Mouse (Mus musculus) heart, adult 2 months (tissue): ENCODE results near the gene Nipsnap2. TPM values are rescaled to one million over a fixed set of nuclear protein-coding genes. Genes with fewer than 3 reads are reported as not detected.
A peak's percentile ranks its signal among the peaks of the same experiment; 100 is the strongest.
"Not testable (repeated sequence)": the region's sequence is repeated elsewhere in the genome, so short reads cannot be mapped to it uniquely, and the experiment has no call there.

Experiments used
- DNase-seq, 2 experiments: peaks; one replicate each; pipeline ENCODE4 v3.0.0; 2021
- H3K27ac ChIP-seq: fragments of 200-600 bp; 2 replicates; pipeline ENCODE4 v1.8.1; 2022
- H3K27me3 ChIP-seq: fragments of 200-500 bp; 2 replicates; pipeline ENCODE4 v1.6.1; 2012; ENCODE audit warnings: mild to moderate bottlenecking, low read length, inconsistent platforms, mixed read lengths; ENCODE audit not compliant: control insufficient read depth, insufficient read depth
- H3K36me3 ChIP-seq: fragments of 200-500 bp; 2 replicates; pipeline ENCODE4 v1.6.1; 2012; ENCODE audit warnings: low read length, inconsistent platforms; ENCODE audit not compliant: control insufficient read depth, insufficient read depth
- H3K4me1 ChIP-seq: fragments of 200-500 bp; 2 replicates; pipeline ENCODE4 v1.6.1; 2011; ENCODE audit warnings: low read length; ENCODE audit not compliant: control insufficient read depth, insufficient read depth
- H3K4me3 ChIP-seq: fragments of 200-600 bp; 2 replicates; pipeline ENCODE4 v1.8.1; 2022
- H3K79me2 ChIP-seq: fragments of 200-500 bp; replicated peaks from 2 replicates; pipeline ENCODE4 v1.6.1; 2012; ENCODE audit warnings: mild to moderate bottlenecking, inconsistent platforms, low read length, moderate library complexity, mixed read lengths; ENCODE audit not compliant: control insufficient read depth, insufficient read depth
- H3K9ac ChIP-seq: fragments of 200-500 bp; 2 replicates; pipeline ENCODE4 v1.6.1; 2012; ENCODE audit warnings: low read depth, mild to moderate bottlenecking, control low read depth, inconsistent platforms, low read length, mixed read lengths
- CTCF ChIP-seq: fragments of 200-600 bp; IDR thresholded peaks from 2 replicates; pipeline ENCODE4 v1.8.1; 2022; ENCODE audit warnings: antibody characterized with exemption, mild to moderate bottlenecking, moderate library complexity
- EP300 ChIP-seq: fragments of 200-500 bp; IDR thresholded peaks from 2 replicates; pipeline ENCODE4 v1.6.1; 2011; ENCODE audit warnings: low read depth, low read length, control low read depth; ENCODE audit not compliant: insufficient read depth
- POLR2A ChIP-seq: fragments of 200-500 bp; IDR thresholded peaks from 2 replicates; pipeline ENCODE4 v1.6.1; 2011; ENCODE audit warnings: mild to moderate bottlenecking, low read depth, low read length, control low read depth; ENCODE audit not compliant: insufficient read depth
- WGBS: fragments of 180-500 bp; shearing (Covaris S2); methylation state at CpG from one replicate; pipeline ENCODE4 v1.1.7; 2018; 5-methylcytosine and 5-hydroxymethylcytosine counted together
- intact Hi-C: fragments of 180-260 bp; cut with DNase I; formaldehyde crosslinking; loops from one replicate; pipeline ENCODE4 v1.15.1; 2025
- polyA plus RNA-seq: library from polyadenylated mRNA; depleted of rRNA; stranded (reverse); fragments of >200 nt; gene quantifications from 2 replicates; pipeline ENCODE4 v1.2.3, GENCODE M21; 2012
- total RNA-seq, 2 experiments: library from RNA; stranded (reverse); gene quantifications; 2 replicates each; pipeline ENCODE4 v1.2.3; 2021

Nipsnap2 gene
- total and polyA plus RNA-seq, 3 experiments: 462 to 948 (median 785) TPM

DNA sequence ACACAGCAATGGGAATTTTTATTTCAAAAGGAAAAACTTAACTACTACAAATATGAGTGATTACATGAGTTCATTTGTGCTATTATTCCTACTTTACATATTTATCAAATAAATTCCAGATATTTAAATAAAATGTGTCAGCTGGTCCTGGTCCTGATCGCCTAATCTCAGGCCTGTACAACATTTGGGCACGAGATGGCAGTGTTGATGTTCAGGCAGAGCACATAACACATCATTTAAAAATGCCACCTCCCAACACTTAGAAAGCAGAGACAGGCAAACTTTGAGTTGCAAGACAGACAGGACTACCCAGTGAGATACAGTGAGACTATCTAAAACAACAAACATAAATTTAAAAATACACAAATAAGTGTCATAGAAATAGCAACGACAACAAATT, 57.3 kb downstream of the Nipsnap2 start:
- no peak for DNase-seq
- Histone ChIP-seq H3K79me2 (no peaks in the 10 kb centered on the region; the same call in 1 of the 2 replicates), H3K9ac (no peak overlapping the region), H3K36me3 (no peaks in the 10 kb centered on the region), H3K27me3 (no peaks in the 10 kb centered on the region), H3K4me1 (0 out of 2 replicates have a peak, but pooled peaks cover 1% of the 10 kb centered on the region), H3K4me3 (no peak overlapping the region), H3K27ac (no peak overlapping the region)
- 0 out of 2 replicates have a peak, but pooled peaks have one; percentile 17 for TF ChIP-seq EP300
- peak; percentile 61 for TF ChIP-seq CTCF
- TF ChIP-seq POLR2A: no peak
- intact Hi-C loops: no loop called here
- 30% methylated on average over 3 of the region's 3 CpGs for WGBS

- WGBS: 88% methylated on average over 5 of the region's 5 CpGs
- no peak for TF ChIP-seq EP300
- TF ChIP-seq POLR2A: no peak
- no peak for TF ChIP-seq CTCF
- Histone ChIP-seq H3K9ac (no peak overlapping the region), H3K4me1 (0 out of 2 replicates have a peak, but pooled peaks cover 1% of the 10 kb centered on the region), H3K4me3 (no peak overlapping the region), H3K36me3 (peaks cover 18% of the 10 kb centered on the region), H3K27ac (no peak overlapping the region), H3K27me3 (no peaks in the 10 kb centered on the region), H3K79me2 (no peaks in the 10 kb centered on the region; the same call in none of the 2 replicates)
- no peak for DNase-seq
- intact Hi-C loops: no loop called here
Measured at GRCm38 (mm10) chr5:129785235-129785870, 60.5 kb downstream of the Nipsnap2 start.

DNA sequence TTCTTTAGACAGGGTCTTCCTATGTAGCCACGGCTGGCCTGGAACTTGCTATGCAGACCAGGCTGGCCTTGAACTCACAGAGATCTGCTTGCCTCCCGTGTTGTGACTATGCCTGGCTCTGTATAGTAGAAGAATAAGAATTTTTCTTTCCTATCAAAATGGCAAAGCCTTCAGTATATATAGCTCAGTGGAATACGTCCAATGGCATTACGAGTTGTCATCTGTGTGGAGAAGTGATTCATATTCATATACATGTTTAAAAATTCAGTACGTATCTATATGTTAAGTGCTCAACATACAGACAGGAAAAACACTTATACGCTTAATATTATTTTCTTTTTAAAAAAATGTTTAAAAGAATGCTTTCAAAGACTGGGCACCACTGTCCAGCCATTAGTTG, 61.3 kb downstream of the Nipsnap2 start:
- intact Hi-C loops: no loop called here
- H3K9ac ChIP-seq: peak overlapping the region; percentile 84
- no peak for TF ChIP-seq POLR2A
- 79% methylated on average over 6 of the region's 6 CpGs for WGBS
- peak overlapping the region; percentile 98 for H3K4me3 ChIP-seq
- no peak for DNase-seq
- no peaks in the 10 kb centered on the region for H3K27me3 ChIP-seq
- H3K4me1 ChIP-seq: 0 out of 2 replicates have a peak, but pooled peaks cover 1% of the 10 kb centered on the region
- no peaks in the 10 kb centered on the region; the same call in none of the 2 replicates for H3K79me2 ChIP-seq
- peaks cover 22% of the 10 kb centered on the region for H3K36me3 ChIP-seq
- peak overlapping the region; percentile 99 for H3K27ac ChIP-seq

DNA sequence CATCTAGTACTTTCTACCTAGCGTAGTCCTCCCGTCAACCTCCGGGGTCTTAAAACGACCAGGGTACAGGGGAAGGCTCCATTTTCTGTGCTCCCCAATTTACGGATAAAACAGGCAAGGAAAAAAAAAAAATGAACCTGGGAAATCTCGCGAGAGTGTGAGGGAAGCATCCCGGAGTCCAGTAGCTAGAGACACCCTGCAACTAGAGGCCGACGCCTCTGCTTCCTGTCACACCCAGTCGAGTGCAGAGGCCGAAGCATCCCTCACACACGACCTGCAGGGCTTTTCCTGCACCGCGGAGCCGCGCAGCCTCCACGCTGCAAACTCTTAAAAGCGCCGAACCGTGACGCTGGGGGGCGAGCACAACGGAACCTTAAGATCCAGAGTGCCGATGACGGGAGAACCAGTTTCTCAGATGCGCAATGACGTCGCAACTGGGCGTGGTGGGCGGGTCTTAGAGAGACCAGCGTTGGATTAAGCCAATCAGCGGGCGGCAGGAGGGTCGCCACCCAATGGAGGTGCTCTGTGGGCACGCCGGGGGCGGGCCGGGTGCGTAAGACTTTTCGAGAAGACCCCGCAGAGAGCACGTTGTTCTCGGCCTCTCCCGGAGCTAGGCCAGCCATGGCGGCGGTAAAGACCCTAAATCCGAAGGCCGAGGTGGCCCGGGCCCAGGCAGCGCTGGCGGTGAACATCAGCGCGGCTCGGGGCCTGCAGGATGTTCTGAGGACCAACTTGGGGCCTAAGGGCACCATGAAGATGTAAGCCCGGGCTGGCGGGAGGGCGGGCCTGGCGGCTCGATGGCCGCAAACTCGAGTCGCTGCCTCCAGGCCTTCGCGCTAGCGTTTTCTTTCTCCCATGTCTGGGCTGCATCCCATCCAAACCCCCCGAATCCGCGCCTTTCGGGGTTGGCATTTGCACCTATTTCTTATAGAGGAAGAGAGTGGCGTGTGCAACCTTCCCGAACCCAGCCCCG, 62.2 kb downstream of the Nipsnap2 start, which contains the start of gene Psph:
Gene Psph (minus strand): TSS at position 632 of the 973 bp plus-strand sequence.
- DNase-seq: peak; percentile 94 to 96
- intact Hi-C loops: no loop called here
- 0 out of 2 replicates have a peak, but pooled peaks cover 1% of the 10 kb centered on the region for H3K4me1 ChIP-seq
- H3K27me3 ChIP-seq: no peaks in the 10 kb centered on the region
- peak within 1 kb of the TSS; percentile 98 for H3K4me3 ChIP-seq
- peak; percentile 26 for TF ChIP-seq CTCF
- peak; percentile 71 for TF ChIP-seq POLR2A
- TF ChIP-seq EP300: peak; percentile 31; the same call in 1 of the 2 replicates
- H3K79me2 ChIP-seq: no peaks in the 10 kb centered on the region; the same call in none of the 2 replicates
- peak within 1 kb of the TSS; percentile 99 for H3K27ac ChIP-seq
- WGBS: under 1% methylated on average over 73 of the region's 73 CpGs
- peaks cover 26% of the 10 kb centered on the region for H3K36me3 ChIP-seq
- H3K9ac ChIP-seq: peak within 1 kb of the TSS; percentile 97

DNA sequence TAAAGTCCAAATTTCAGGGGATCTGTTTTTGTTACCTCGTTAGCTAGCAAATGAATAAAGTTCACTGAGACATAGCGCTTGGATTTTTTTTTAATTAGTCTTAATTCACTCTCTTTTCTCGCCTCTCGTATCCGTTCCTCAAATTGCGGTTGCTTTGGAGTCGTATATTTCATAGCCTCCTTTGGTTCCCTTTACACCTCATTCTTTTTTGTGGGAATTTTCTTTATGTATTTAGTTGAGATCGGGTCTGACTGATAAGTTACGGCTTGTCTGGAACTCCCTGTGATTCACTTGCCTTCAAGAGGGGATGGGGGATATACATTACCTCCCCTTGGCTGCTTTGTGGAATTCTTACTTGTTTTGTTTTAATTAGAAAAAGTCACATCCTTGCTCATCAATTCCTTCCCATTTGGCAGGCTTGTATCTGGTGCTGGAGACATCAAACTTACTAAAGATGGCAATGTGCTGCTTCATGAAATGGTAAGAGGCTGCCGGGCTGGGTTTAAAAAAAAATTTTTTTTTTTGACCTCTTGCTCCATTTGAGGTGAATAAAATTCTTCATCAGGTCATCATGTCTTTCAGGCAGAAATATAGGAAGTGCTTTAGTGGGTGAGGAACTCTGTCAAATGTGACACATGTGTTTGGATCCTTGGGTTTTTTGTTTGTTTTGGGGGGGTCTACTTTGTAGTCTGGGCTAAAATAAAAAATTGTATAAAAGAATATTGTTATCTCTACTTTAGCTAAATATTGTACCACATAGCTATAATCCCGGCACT, 63.1 kb downstream of the Nipsnap2 start:
- peak overlapping the region; percentile 97 for H3K9ac ChIP-seq
- no peaks in the 10 kb centered on the region; the same call in none of the 2 replicates for H3K79me2 ChIP-seq
- 8% methylated on average over 11 of the region's 11 CpGs for WGBS
- H3K27me3 ChIP-seq: no peaks in the 10 kb centered on the region
- TF ChIP-seq EP300 (no peak), POLR2A (no peak), CTCF (no peak)
- DNase-seq: no peak
- peaks cover 30% of the 10 kb centered on the region for H3K36me3 ChIP-seq
- 0 out of 2 replicates have a peak, but pooled peaks cover 1% of the 10 kb centered on the region for H3K4me1 ChIP-seq
- peak overlapping the region; percentile 99 for H3K27ac ChIP-seq
- H3K4me3 ChIP-seq: peak overlapping the region; percentile 98
- intact Hi-C loops: no loop called here

GRCm38 (mm10) chr5:129790591-129790990, 65.7 kb downstream of the Nipsnap2 start:
- H3K9ac ChIP-seq, H3K27me3 ChIP-seq, H3K27ac ChIP-seq, H3K79me2 ChIP-seq, H3K4me3 ChIP-seq, intact Hi-C loops, H3K4me1 ChIP-seq, DNase-seq: not testable (repeated sequence)
- WGBS: 92% methylated on average over 8 of the region's 8 CpGs
- peaks cover 31% of the 10 kb centered on the region for H3K36me3 ChIP-seq
